9 mouse cellular contexts compared by ENCODE assay signal in the genomic region with DNA sequence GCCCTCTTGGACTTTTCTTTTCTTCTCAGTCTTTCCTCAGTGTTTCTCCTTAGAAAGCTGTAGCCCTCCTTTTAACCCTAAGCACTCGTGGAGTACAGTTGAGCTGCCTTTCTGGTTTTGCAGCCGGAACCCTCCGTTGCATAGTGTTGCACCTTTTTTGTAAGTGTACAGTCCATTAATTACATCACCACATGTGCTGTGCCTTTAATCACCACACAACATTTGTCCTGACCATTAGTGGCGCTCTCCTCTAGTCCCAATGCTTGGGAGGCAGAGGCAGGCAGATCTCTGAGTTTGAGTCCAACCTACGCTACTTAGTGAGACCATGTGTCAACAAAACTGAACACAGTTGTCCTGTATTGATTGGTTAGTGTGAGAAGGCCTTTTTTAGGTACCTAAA. TPM values are rescaled to one million over a fixed set of nuclear protein-coding genes. Genes with fewer than 3 reads are reported as not detected.
A peak's percentile ranks its signal among the peaks of the same experiment; 100 is the strongest.
DNase-seq lines count a peak whose midpoint lies in the region; ATAC-seq lines count a peak whose summit lies in the region.
"Had no signal": no experiment of that assay in that cellular context is flagged by ENCODE, and none has a peak within 500 bp of the region (broad histone marks: within the 10 kb centered on the region; RNA-seq: fewer than 3 reads in every experiment).

No protein-coding gene starts in this region.

- H3K36me3 ChIP-seq in heart, embryonic 14.5 days (ENCODE audit: control insufficient read depth, insufficient read depth, low read length), result peaks cover 43% of the 10 kb centered on the region
- peaks cover 13% of the 10 kb centered on the region; the same call in 1 of the 2 replicates for H3K36me3 ChIP-seq in hindbrain, embryonic 11.5 days (ENCODE audit: control insufficient read depth, insufficient read depth, low read length)
- peaks cover 43% of the 10 kb centered on the region for H3K36me3 ChIP-seq in midbrain, embryonic 12.5 days

- DNase-seq in heart, postnatal 14 days, result no peak
- peak; percentile 31 for DNase-seq in MN1 (ENCODE audit: low spot score)
- no peak for DNase-seq in hindbrain, embryonic 11.5 days (ENCODE audit: low spot score)
- no peak for DNase-seq in adrenal gland, postnatal 10 days
- no peak for DNase-seq in kidney, adult 8-10 months

- intact Hi-C loops in heart, postnatal 14 days (cut with DNase I), result loop anchor here (5.0 kb wide), 1 partner anchor 35 kb away; the partner anchor contains the start of genes Nisch and Sema3g

- peak overlapping the region; percentile 99 for H3K9ac ChIP-seq in heart, embryonic 14.5 days (ENCODE audit: low read length)
- H3K9ac ChIP-seq in hindbrain, embryonic 11.5 days (ENCODE audit: low read depth, low read length), result peak overlapping the region; percentile 98
- peak overlapping the region; percentile 86 for H3K9ac ChIP-seq in midbrain, embryonic 12.5 days (replicated peaks)

- peaks cover 3 to 15% of the 10 kb centered on the region in 2 experiments for H3K4me1 ChIP-seq in heart, embryonic 14.5 days (ENCODE audit: control insufficient read depth in 2 of 2, insufficient read depth in 2 of 2, low read length in 2 of 2)
- no peaks in the 10 kb centered on the region; the same call in 1 of the 2 replicates for H3K4me1 ChIP-seq in hindbrain, embryonic 11.5 days (replicated peaks; ENCODE audit: control insufficient read depth, insufficient read depth, low read length)
- H3K4me1 ChIP-seq in midbrain, embryonic 12.5 days, result peaks cover 9% of the 10 kb centered on the region

- H3K4me2 ChIP-seq in heart, embryonic 14.5 days (ENCODE audit: low read length), result peak overlapping the region; percentile 94
- H3K4me2 ChIP-seq in hindbrain, embryonic 11.5 days (replicated peaks; ENCODE audit: low read depth, low read length), result peak overlapping the region; percentile 80
- peak overlapping the region; percentile 74 for H3K4me2 ChIP-seq in midbrain, embryonic 12.5 days (replicated peaks)

- 0 out of 4 replicates have a peak overlapping the region, but pooled peaks of 1 of the 2 experiments have one; percentile 80 for H3K27ac ChIP-seq in heart, embryonic 14.5 days (replicated peaks in 1 of 2; ENCODE audit: control insufficient read depth in 1 of 2, insufficient read depth in 1 of 2, low read depth in 2 of 2, low read length in 2 of 2)
- no peak overlapping the region for H3K27ac ChIP-seq in hindbrain, embryonic 11.5 days (ENCODE audit: low read depth, low read length)
- H3K27ac ChIP-seq in midbrain, embryonic 12.5 days (replicated peaks), result no peak overlapping the region

- peak overlapping the region; percentile 65 to 98 for H3K4me3 ChIP-seq in heart, embryonic 14.5 days (ENCODE audit: control insufficient read depth in 1 of 2, insufficient read depth in 1 of 2, low read depth in 1 of 2, low read length in 2 of 2)
- H3K4me3 ChIP-seq in hindbrain, embryonic 11.5 days (ENCODE audit: low read depth, low read length), result peak overlapping the region; percentile 96
- peak overlapping the region; percentile 85 for H3K4me3 ChIP-seq in midbrain, embryonic 12.5 days

- H3K27me3 ChIP-seq in heart, embryonic 14.5 days (ENCODE audit: control insufficient read depth, insufficient read depth, low read length), result no peaks in the 10 kb centered on the region
- H3K27me3 ChIP-seq in hindbrain, embryonic 11.5 days (ENCODE audit: control insufficient read depth, insufficient read depth, low read length), result no peaks in the 10 kb centered on the region
- no peaks in the 10 kb centered on the region for H3K27me3 ChIP-seq in midbrain, embryonic 12.5 days

- no peak for ATAC-seq in heart, embryonic 14.5 days (ENCODE audit: insufficient number of reproducible peaks, insufficient read depth, low FRiP score, low read depth)
- ATAC-seq in hindbrain, embryonic 11.5 days (ENCODE audit: low FRiP score), result no peak
- no peak for ATAC-seq in midbrain, embryonic 12.5 days (ENCODE audit: low FRiP score, low read depth)
- no peak for ATAC-seq in cerebellum, adult (ENCODE audit: insufficient number of reproducible peaks, low FRiP score, low TSS enrichment)

- H3K9me3 ChIP-seq in heart, embryonic 14.5 days (ENCODE audit: control insufficient read depth, low read length), result no peaks in the 10 kb centered on the region
- no peaks in the 10 kb centered on the region for H3K9me3 ChIP-seq in hindbrain, embryonic 11.5 days (ENCODE audit: control insufficient read depth, low read length)
- H3K9me3 ChIP-seq in midbrain, embryonic 12.5 days, result no peaks in the 10 kb centered on the region

- WGBS in heart, embryonic 14.5 days, result 80% methylated on average over 5 of the region's 5 CpGs
- WGBS in hindbrain, embryonic 11.5 days, result 88% methylated on average over 5 of the region's 5 CpGs
- WGBS in midbrain, embryonic 12.5 days, result 94% methylated on average over 5 of the region's 5 CpGs

RNA-seq across cellular contexts. Expression of gene Bap1, which starts 0.8 kb away (rescaled TPM):
- polyA plus RNA-seq in heart, embryonic 14.5 days (2014; fragmentation: Nextera tagmentation; extraction: Ambion mirVana), result 47.6 TPM in 2 replicates
- total RNA-seq in heart, postnatal 14 days (2021), result 10 to 100 TPM; 47.3 to 47.5 TPM
- polyA plus RNA-seq in hindbrain, embryonic 11.5 days (2014; fragmentation: Nextera tagmentation; extraction: Ambion mirVana), result 78.7 and 93.1 TPM in 2 replicates
- 124 and 127 TPM in 2 replicates for polyA plus RNA-seq in midbrain, embryonic 12.5 days (2016; fragmentation: Nextera tagmentation; extraction: Ambion mirVana)
- 10 to 100 TPM; 58.4 to 67.6 TPM for total RNA-seq in adrenal gland, postnatal 10 days (2021)

RNA-seq across cellular contexts. Expression of gene Phf7, which starts 1.0 kb away (rescaled TPM):
- 9.4 and 9.6 TPM in 2 replicates for polyA plus RNA-seq in heart, embryonic 14.5 days (2014; fragmentation: Nextera tagmentation; extraction: Ambion mirVana)
- total RNA-seq in heart, postnatal 14 days (2021), result 1 to 10 TPM; 4.3 to 4.6 TPM
- polyA plus RNA-seq in hindbrain, embryonic 11.5 days (2014; fragmentation: Nextera tagmentation; extraction: Ambion mirVana), result 13.9 and 14.0 TPM in 2 replicates
- polyA plus RNA-seq in midbrain, embryonic 12.5 days (2016; fragmentation: Nextera tagmentation; extraction: Ambion mirVana), result 12.0 and 12.2 TPM in 2 replicates
- total RNA-seq in adrenal gland, postnatal 10 days (2021), result 1 to 10 TPM; 9.1 to 9.2 TPM

RNA-seq across cellular contexts. Expression of gene Sema3g, which starts 34.4 kb away (rescaled TPM):
- polyA plus RNA-seq in heart, embryonic 14.5 days (2014; fragmentation: Nextera tagmentation; extraction: Ambion mirVana), result 0.23 and 0.26 TPM in 2 replicates
- 10 to 100 TPM; 17.4 to 22.2 TPM for total RNA-seq in heart, postnatal 14 days (2021)
- polyA plus RNA-seq in hindbrain, embryonic 11.5 days (2014; fragmentation: Nextera tagmentation; extraction: Ambion mirVana), result 0.42 and 0.51 TPM in 2 replicates
- 0.69 and 1.1 TPM in 2 replicates for polyA plus RNA-seq in midbrain, embryonic 12.5 days (2016; fragmentation: Nextera tagmentation; extraction: Ambion mirVana)
- total RNA-seq in adrenal gland, postnatal 10 days (2021), result 10 to 100 TPM; 12.1 to 12.3 TPM

RNA-seq across cellular contexts. Expression of gene Nisch, which starts 35.3 kb away (rescaled TPM):
- polyA plus RNA-seq in heart, embryonic 14.5 days (2014; fragmentation: Nextera tagmentation; extraction: Ambion mirVana), result 308 and 317 TPM in 2 replicates
- total RNA-seq in heart, postnatal 14 days (2021), result 100 to 1,000 TPM; 185 to 197 TPM
- polyA plus RNA-seq in hindbrain, embryonic 11.5 days (2014; fragmentation: Nextera tagmentation; extraction: Ambion mirVana), result 251 and 305 TPM in 2 replicates
- 463 and 480 TPM in 2 replicates for polyA plus RNA-seq in midbrain, embryonic 12.5 days (2016; fragmentation: Nextera tagmentation; extraction: Ambion mirVana)
- 100 to 1,000 TPM; 224 to 328 TPM for total RNA-seq in adrenal gland, postnatal 10 days (2021)

RNA-seq across cellular contexts. Expression of gene Tnnc1, which starts 44.0 kb away (rescaled TPM):
- polyA plus RNA-seq in heart, embryonic 14.5 days (2014; fragmentation: Nextera tagmentation; extraction: Ambion mirVana), result 5,119 and 5,195 TPM in 2 replicates
- total RNA-seq in heart, postnatal 14 days (2021), result 1,000 to 10,000 TPM; 4,401 to 4,949 TPM
- polyA plus RNA-seq in hindbrain, embryonic 11.5 days (2014; fragmentation: Nextera tagmentation; extraction: Ambion mirVana), result 8.9 and 17.2 TPM in 2 replicates
- 1.9 and 3.0 TPM in 2 replicates for polyA plus RNA-seq in midbrain, embryonic 12.5 days (2016; fragmentation: Nextera tagmentation; extraction: Ambion mirVana)
- 10 to 100 TPM; 11.1 to 45.0 TPM for total RNA-seq in adrenal gland, postnatal 10 days (2021)
- total RNA-seq: hematopoietic stem cell, adult 5-6 weeks had no signal
